Mouse (Mus musculus): ENCODE measurements at regions not wholly inside any gene's neighbourhood (a gene's known extent, or its start where the extent isn't known, plus 50 kb on each side); places are given as distances from the start of the nearest gene placed in this dataset.

GRCm38 (mm10) chr11:41030018-41030417 is 274.9 kb upstream of the Ccng1 start:
- TF ChIP-seq CTCF (IDR thresholded peaks at IDR 0.05; ENCODE audit: borderline replicate concordance, insufficient read depth, low read length) (no peak), POLR2A (IDR thresholded peaks at IDR 0.05; ENCODE audit: low read depth, low read length) (no peak)
